Mouse (Mus musculus): ENCODE results near the gene Fam129a. TPM values are rescaled to one million over a fixed set of nuclear protein-coding genes. Genes with fewer than 3 reads are reported as not detected.
A peak's percentile ranks its signal among the peaks of the same experiment; 100 is the strongest.

The Fam129a gene
- polyA plus RNA-seq, 1 experiment from 2014 or later, result 13.8 TPM

GRCm38 (mm10) chr1:151708966-151709733 lies 138.2 kb downstream of the Fam129a start:
- 46% methylated on average over 13 of the region's 13 CpGs for WGBS (ENCODE audit: insufficient replicate concordance)
- Histone ChIP-seq H3K4me3 (ENCODE audit: low read depth, low read length) (no peak overlapping the region), H3K27ac (ENCODE audit: low read length) (no peak overlapping the region), H3K9ac (ENCODE audit: low read depth, low read length) (no peak overlapping the region), H3K4me1 (ENCODE audit: control insufficient read depth, low read depth, low read length) (peaks cover 4% of the 10 kb centered on the region; the same call in 1 of the 2 replicates), H3K9me3 (replicated peaks; ENCODE audit: control insufficient read depth, low read length) (no peaks in the 10 kb centered on the region), H3K27me3 (ENCODE audit: control insufficient read depth, insufficient read depth, low read depth, low read length) (no peaks in the 10 kb centered on the region), H3K4me2 (ENCODE audit: low read depth, low read length) (no peak overlapping the region), H3K36me3 (ENCODE audit: control insufficient read depth, insufficient read depth) (no peaks in the 10 kb centered on the region)
- ATAC-seq (ENCODE audit: low read depth), result no peak

GRCm38 (mm10) chr1:151709734-151710022 lies 138.7 kb downstream of the Fam129a start:
- no peak overlapping the region for H3K4me3 ChIP-seq (ENCODE audit: low read depth, low read length)
- no peaks in the 10 kb centered on the region for H3K36me3 ChIP-seq (ENCODE audit: control insufficient read depth, insufficient read depth)
- no peak overlapping the region for H3K27ac ChIP-seq (ENCODE audit: low read length)
- 45% methylated on average over 2 of the region's 2 CpGs for WGBS (ENCODE audit: insufficient replicate concordance)
- no peaks in the 10 kb centered on the region for H3K27me3 ChIP-seq (ENCODE audit: control insufficient read depth, insufficient read depth, low read depth, low read length)
- no peak overlapping the region for H3K4me2 ChIP-seq (ENCODE audit: low read depth, low read length)
- no peak for ATAC-seq (ENCODE audit: low read depth)
- H3K4me1 ChIP-seq (ENCODE audit: control insufficient read depth, low read depth, low read length), result peaks cover 4% of the 10 kb centered on the region; the same call in 1 of the 2 replicates
- H3K9ac ChIP-seq (ENCODE audit: low read depth, low read length), result no peak overlapping the region
- H3K9me3 ChIP-seq (replicated peaks; ENCODE audit: control insufficient read depth, low read length), result no peaks in the 10 kb centered on the region

- no peaks in the 10 kb centered on the region for H3K27me3 ChIP-seq (ENCODE audit: control insufficient read depth, insufficient read depth, low read depth, low read length)
- no peaks in the 10 kb centered on the region for H3K36me3 ChIP-seq (ENCODE audit: control insufficient read depth, insufficient read depth)
- H3K9me3 ChIP-seq (replicated peaks; ENCODE audit: control insufficient read depth, low read length), result no peaks in the 10 kb centered on the region
- 63% methylated on average over 5 of the region's 5 CpGs for WGBS (ENCODE audit: insufficient replicate concordance)
- no peak overlapping the region for H3K4me2 ChIP-seq (ENCODE audit: low read depth, low read length)
- ATAC-seq (ENCODE audit: low read depth), result no peak
- no peak overlapping the region for H3K9ac ChIP-seq (ENCODE audit: low read depth, low read length)
- H3K4me1 ChIP-seq (ENCODE audit: control insufficient read depth, low read depth, low read length), result peaks cover 4% of the 10 kb centered on the region; the same call in 1 of the 2 replicates
- H3K4me3 ChIP-seq (ENCODE audit: low read depth, low read length), result no peak overlapping the region
- no peak overlapping the region for H3K27ac ChIP-seq (ENCODE audit: low read length)
Measured at GRCm38 (mm10) chr1:151710424-151711055, 139.6 kb downstream of the Fam129a start.

- ATAC-seq (ENCODE audit: low read depth), result no peak
- Histone ChIP-seq H3K9ac (ENCODE audit: low read depth, low read length) (no peak overlapping the region), H3K4me1 (ENCODE audit: control insufficient read depth, low read depth, low read length) (peaks cover 4% of the 10 kb centered on the region; the same call in 1 of the 2 replicates), H3K9me3 (replicated peaks; ENCODE audit: control insufficient read depth, low read length) (no peaks in the 10 kb centered on the region), H3K27ac (ENCODE audit: low read length) (no peak overlapping the region), H3K4me2 (ENCODE audit: low read depth, low read length) (no peak overlapping the region), H3K4me3 (ENCODE audit: low read depth, low read length) (no peak overlapping the region), H3K27me3 (ENCODE audit: control insufficient read depth, insufficient read depth, low read depth, low read length) (no peaks in the 10 kb centered on the region), H3K36me3 (ENCODE audit: control insufficient read depth, insufficient read depth) (no peaks in the 10 kb centered on the region)
- WGBS (ENCODE audit: insufficient replicate concordance), result 63% methylated on average over 7 of the region's 7 CpGs
Measured at GRCm38 (mm10) chr1:151711062-151711461, 140.1 kb downstream of the Fam129a start.

GRCm38 (mm10) chr1:151712664-151713063 lies 141.7 kb downstream of the Fam129a start:
- peaks cover 4% of the 10 kb centered on the region; the same call in 1 of the 2 replicates for H3K4me1 ChIP-seq (ENCODE audit: control insufficient read depth, low read depth, low read length)
- H3K9ac ChIP-seq (ENCODE audit: low read depth, low read length), result no peak overlapping the region
- H3K27me3 ChIP-seq (ENCODE audit: control insufficient read depth, insufficient read depth, low read depth, low read length), result no peaks in the 10 kb centered on the region
- H3K4me3 ChIP-seq (ENCODE audit: low read depth, low read length), result no peak overlapping the region
- H3K4me2 ChIP-seq (ENCODE audit: low read depth, low read length), result no peak overlapping the region
- no peaks in the 10 kb centered on the region for H3K9me3 ChIP-seq (replicated peaks; ENCODE audit: control insufficient read depth, low read length)
- H3K27ac ChIP-seq (ENCODE audit: low read length), result no peak overlapping the region
- H3K36me3 ChIP-seq (ENCODE audit: control insufficient read depth, insufficient read depth), result no peaks in the 10 kb centered on the region
- WGBS (ENCODE audit: insufficient replicate concordance), result 54% methylated on average over 5 of the region's 5 CpGs
- no peak for ATAC-seq (ENCODE audit: low read depth)

- H3K27me3 ChIP-seq (ENCODE audit: control insufficient read depth, insufficient read depth, low read depth, low read length), result no peaks in the 10 kb centered on the region
- H3K4me3 ChIP-seq (ENCODE audit: low read depth, low read length), result no peak overlapping the region
- peaks cover 4% of the 10 kb centered on the region; the same call in 1 of the 2 replicates for H3K4me1 ChIP-seq (ENCODE audit: control insufficient read depth, low read depth, low read length)
- H3K4me2 ChIP-seq (ENCODE audit: low read depth, low read length), result no peak overlapping the region
- 0 out of 2 replicates have a peak, but pooled peaks have one; percentile 37 for ATAC-seq (ENCODE audit: low read depth)
- no peak overlapping the region for H3K27ac ChIP-seq (ENCODE audit: low read length)
- H3K9ac ChIP-seq (ENCODE audit: low read depth, low read length), result no peak overlapping the region
- H3K9me3 ChIP-seq (replicated peaks; ENCODE audit: control insufficient read depth, low read length), result no peaks in the 10 kb centered on the region
- H3K36me3 ChIP-seq (ENCODE audit: control insufficient read depth, insufficient read depth), result no peaks in the 10 kb centered on the region
Measured at GRCm38 (mm10) chr1:151713622-151714021, 142.6 kb downstream of the Fam129a start.

- no peaks in the 10 kb centered on the region for H3K4me1 ChIP-seq (ENCODE audit: control insufficient read depth, low read depth, low read length)
- no peak overlapping the region for H3K4me3 ChIP-seq (ENCODE audit: low read depth, low read length)
- no peak overlapping the region for H3K27ac ChIP-seq (ENCODE audit: low read length)
- WGBS (ENCODE audit: insufficient replicate concordance), result 82% methylated on average over 11 of the region's 11 CpGs
- H3K9ac ChIP-seq (ENCODE audit: low read depth, low read length), result no peak overlapping the region
- H3K9me3 ChIP-seq (replicated peaks; ENCODE audit: control insufficient read depth, low read length), result no peaks in the 10 kb centered on the region
- no peaks in the 10 kb centered on the region for H3K27me3 ChIP-seq (ENCODE audit: control insufficient read depth, insufficient read depth, low read depth, low read length)
- no peaks in the 10 kb centered on the region for H3K36me3 ChIP-seq (ENCODE audit: control insufficient read depth, insufficient read depth)
- no peak for ATAC-seq (ENCODE audit: low read depth)
- no peak overlapping the region for H3K4me2 ChIP-seq (ENCODE audit: low read depth, low read length)
Measured at GRCm38 (mm10) chr1:151716024-151716710, 145.2 kb downstream of the Fam129a start.

GRCm38 (mm10) chr1:151717624-151718023 lies 146.6 kb downstream of the Fam129a start:
- no peak for ATAC-seq (ENCODE audit: low read depth)
- Histone ChIP-seq H3K9me3 (replicated peaks; ENCODE audit: control insufficient read depth, low read length) (no peaks in the 10 kb centered on the region), H3K4me1 (ENCODE audit: control insufficient read depth, low read depth, low read length) (no peaks in the 10 kb centered on the region), H3K9ac (ENCODE audit: low read depth, low read length) (no peak overlapping the region), H3K36me3 (ENCODE audit: control insufficient read depth, insufficient read depth) (no peaks in the 10 kb centered on the region), H3K27ac (ENCODE audit: low read length) (no peak overlapping the region), H3K4me3 (ENCODE audit: low read depth, low read length) (no peak overlapping the region), H3K4me2 (ENCODE audit: low read depth, low read length) (no peak overlapping the region), H3K27me3 (ENCODE audit: control insufficient read depth, insufficient read depth, low read depth, low read length) (no peaks in the 10 kb centered on the region)
- WGBS (ENCODE audit: insufficient replicate concordance), result 75% methylated on average over 5 of the region's 5 CpGs

GRCm38 (mm10) chr1:151718575-151718974 lies 147.6 kb downstream of the Fam129a start:
- H3K9ac ChIP-seq (ENCODE audit: low read depth, low read length), result no peak overlapping the region
- no peak overlapping the region for H3K4me2 ChIP-seq (ENCODE audit: low read depth, low read length)
- H3K9me3 ChIP-seq (replicated peaks; ENCODE audit: control insufficient read depth, low read length), result no peaks in the 10 kb centered on the region
- H3K4me3 ChIP-seq (ENCODE audit: low read depth, low read length), result no peak overlapping the region
- H3K27ac ChIP-seq (ENCODE audit: low read length), result no peak overlapping the region
- whole genome bisulfite sequencing (ENCODE audit: insufficient replicate concordance), result 28% methylated on average over 8 of the region's 8 CpGs
- H3K4me1 ChIP-seq (ENCODE audit: control insufficient read depth, low read depth, low read length), result no peaks in the 10 kb centered on the region
- H3K36me3 ChIP-seq (ENCODE audit: control insufficient read depth, insufficient read depth), result no peaks in the 10 kb centered on the region
- H3K27me3 ChIP-seq (ENCODE audit: control insufficient read depth, insufficient read depth, low read depth, low read length), result no peaks in the 10 kb centered on the region
- no peak for ATAC-seq (ENCODE audit: low read depth)
